Mouse (Mus musculus): ENCODE data around the gene Phactr4.

Gene Phactr4

GRCm38 (mm10) chr4:132365450-132366060, 56.7 kb downstream of the Phactr4 start:
- no peak for DNase-seq

DNA sequence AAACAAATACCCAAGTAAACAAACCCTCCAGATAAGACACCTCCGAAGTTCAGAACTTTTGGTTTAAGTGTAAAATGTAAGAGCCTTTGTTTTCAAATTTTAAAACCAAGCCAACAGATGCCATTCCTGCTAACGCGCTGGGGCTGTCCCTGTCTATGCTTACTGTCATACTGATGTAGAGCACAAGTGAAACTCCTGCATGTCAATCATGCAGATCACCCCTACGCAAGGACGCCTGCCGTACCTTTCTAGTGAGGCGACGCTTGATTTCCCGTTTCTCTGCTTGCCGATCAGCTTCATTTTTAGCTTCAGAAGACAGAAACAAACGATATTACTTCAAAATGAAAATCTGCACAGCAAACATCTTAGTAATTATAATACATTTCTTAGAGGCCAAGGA, 58.8 kb downstream of the Phactr4 start:
- no peak for DNase-seq

- DNase-seq: no peak
These were observed 62.8 kb downstream of the Phactr4 start for GRCm38 (mm10) chr4:132359510-132359909.

GRCm38 (mm10) chr4:132356170-132356569, 66.1 kb downstream of the Phactr4 start:
- DNase-seq: no peak

DNA sequence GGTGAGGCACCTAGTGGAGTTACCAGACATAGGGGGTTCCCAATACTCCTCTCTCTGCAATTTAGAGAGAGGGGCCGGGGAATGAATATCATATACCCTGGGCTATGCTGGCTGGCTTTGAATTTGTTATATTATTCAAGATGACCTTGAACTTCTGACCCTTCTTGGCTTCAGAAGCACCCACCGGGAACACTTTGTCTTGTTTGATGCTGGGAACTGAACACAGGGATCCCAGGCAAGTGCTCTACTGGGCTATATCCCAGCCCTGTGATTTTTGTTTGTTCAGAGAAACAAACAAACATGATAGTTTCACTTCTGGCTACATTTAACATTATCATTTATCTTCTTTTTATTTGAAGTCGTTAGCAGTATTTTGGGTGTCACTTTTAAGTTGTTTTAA, 66.9 kb downstream of the Phactr4 start:
- no peak for DNase-seq

- no peak for DNase-seq
These were observed 67.7 kb downstream of the Phactr4 start for GRCm38 (mm10) chr4:132354571-132354970.

DNA sequence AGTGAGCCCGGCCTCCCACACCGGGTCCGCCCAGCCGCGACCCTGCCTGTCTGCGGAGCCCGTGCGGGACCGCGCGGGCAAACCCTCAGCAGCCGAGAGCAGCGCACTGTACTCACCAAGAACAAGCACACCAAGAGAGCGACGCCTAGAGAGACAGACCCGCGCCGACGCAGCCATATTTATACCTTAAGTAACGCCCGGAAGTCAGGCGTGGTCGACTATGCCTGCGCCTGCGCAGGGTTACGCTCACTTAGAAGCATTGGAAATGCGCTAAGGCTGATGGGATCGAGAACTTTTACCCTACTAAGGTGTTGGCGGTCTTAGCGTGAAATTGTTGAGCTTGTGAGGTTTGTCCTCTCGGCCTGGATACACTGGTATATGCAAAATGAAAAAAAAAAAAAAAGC, 68.8 kb downstream of the Phactr4 start, which contains the start of gene Rcc1:
Gene Rcc1, minus strand, starts transcription at position 125 of the 405 bp plus-strand sequence.
- peak; percentile 91 for DNase-seq

DNA sequence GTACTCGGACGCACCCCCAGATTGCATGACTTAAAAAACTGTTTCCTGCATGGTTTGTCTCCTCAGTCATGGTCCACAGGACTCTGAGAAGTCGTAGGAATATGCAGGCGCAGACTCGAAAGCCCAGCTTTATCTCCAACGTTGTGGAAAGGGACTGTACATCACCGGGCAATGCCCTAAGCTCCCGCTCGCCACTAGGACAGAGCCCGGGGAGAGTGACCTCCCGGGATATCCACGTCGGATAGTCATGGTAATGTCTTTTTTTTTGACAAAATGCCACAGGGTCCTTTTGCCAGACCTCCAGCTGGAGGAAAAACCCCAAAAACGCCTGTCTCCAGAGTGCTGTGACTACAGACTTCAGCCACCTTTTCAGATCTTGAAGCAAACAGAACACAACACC, 69.5 kb downstream of the Phactr4 start:
- no peak for DNase-seq

GRCm38 (mm10) chr4:132351401-132351800, 70.9 kb downstream of the Phactr4 start:
- DNase-seq: no peak

DNA sequence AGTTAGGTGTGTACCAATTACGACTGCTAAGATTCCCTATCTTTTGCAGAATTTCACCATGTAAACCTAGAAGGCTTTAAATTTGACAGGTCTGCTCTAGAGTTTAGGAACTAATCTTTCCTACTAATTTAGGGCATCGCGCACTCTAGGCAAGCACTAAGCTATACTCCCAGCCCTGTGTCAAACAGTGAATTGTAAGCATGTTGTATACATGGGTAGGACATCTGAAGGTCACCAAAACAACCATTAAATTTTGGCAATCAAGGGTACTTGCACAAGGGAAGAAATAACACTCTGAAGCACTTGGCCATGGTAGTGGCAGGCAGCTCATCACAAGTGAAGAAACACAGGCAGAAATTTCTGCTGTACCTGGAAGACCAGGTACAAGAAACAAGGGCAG, 71.4 kb downstream of the Phactr4 start:
- no peak for DNase-seq

DNA sequence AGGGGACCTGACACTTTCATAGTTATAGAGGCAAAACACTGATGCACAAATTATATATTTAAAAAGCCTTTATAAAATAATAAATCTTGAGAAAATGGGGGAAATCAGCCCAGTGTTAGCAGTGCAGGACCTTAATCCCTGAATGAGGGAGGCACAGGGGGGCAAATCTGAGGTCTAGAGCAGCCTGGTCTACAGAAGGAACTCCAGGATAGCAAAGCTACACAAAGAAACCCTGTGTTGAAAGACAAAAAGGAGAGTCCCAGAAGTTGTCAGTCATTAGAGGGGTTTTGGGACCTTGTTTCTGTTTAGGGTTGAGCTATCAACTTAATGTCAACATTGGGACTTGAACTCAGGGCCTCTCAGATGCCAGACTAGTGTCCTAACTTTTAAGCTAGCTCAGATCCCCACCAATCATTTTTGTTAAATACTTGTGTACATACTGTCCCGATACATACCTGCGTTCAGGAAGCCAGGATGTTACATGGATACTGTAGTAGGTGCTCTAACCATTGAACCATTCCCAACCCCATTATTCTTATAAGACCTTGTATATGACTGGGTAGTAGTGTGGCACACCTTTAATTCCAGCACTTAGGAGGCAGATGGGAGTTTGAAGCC, 72.1 kb downstream of the Phactr4 start:
- DNase-seq: no peak

DNA sequence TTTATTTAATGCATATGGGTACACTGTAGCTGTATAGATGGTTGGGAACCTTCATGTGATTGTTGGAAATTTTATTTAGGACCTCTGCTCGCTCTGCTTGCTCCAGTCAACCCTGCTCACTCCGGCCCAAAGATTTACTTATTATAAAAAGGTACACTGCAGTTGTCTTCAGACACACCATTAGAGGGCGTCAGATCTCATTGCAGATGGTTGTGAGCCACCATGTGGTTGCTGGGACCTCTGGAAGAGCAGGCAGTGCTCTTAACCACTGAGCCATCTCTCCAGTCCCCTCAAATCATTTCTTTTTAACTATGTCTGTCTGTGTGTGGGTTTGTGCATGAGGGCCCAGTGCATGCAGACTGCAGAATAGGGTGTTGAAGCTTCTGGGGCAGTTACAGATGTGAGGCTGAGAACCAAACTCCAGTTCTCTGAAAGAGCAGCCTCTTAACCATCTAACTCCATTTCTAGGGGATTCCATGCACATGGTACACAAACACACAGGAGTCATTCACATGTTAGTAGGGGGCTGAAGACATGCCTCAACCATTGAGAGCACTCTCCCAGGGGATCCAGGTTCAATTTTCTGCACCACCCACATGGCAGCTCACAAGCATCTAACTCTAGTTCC, 72.7 kb downstream of the Phactr4 start:
- no peak for DNase-seq

GRCm38 (mm10) chr4:132346661-132347060, 75.6 kb downstream of the Phactr4 start:
- DNase-seq: no peak

DNA sequence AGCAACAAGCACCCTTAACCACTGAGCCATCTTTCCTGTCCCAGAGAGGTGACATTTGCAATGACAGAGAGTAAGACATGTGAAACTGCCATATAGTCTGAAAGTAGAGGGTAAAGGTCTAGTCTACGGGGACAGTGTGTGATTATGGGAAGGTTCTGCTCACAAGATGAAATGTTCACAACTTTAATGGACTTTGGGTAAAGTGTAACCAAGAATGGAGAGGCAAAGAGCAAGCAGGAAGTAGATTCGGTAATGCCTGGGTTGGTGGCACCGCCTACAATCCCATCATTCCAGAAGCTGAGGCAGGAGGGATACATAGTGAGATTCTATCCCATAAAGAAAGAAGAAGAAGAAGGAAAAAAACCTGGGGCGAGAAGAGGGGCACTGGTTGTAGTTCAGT, 76.0 kb downstream of the Phactr4 start:
- no peak for DNase-seq

GRCm38 (mm10) chr4:132345843-132346212, 76.5 kb downstream of the Phactr4 start:
- DNase-seq: no peak

DNA sequence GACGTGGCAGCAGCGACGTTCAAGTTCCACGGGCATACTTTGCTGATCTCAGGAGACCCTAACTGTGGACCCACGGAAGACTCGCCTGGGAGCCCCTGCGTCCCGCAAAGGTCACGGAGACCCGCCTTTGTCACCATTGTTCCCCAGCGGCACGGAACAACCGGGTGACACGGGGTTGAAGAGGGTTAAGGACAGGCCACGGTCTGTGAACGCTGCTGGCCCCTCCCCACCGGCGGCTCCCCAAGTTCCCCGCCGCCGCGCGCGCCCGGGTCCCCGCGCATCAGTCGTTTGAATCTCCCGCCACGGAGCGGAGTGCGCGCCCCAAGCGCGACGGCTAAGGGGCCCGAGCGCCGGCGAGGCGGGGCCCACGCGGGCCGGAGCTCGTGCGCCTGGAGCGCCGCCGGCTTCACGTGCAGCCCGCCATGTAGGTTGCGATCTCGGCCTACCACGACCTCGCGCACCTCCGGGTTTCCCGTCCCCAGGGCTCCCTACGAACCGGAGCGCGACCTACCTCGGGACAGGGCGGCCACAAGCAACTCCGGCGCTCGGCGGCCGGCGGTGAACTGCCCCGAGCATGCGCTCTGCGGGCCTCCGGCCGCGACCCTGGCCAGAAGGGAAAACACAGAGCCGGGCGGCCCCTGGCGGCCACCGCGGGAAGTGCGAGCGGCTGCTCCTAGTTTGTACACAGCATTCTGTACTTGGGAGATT, 77.0 kb downstream of the Phactr4 start:
- peak; percentile 92 for DNase-seq

DNA sequence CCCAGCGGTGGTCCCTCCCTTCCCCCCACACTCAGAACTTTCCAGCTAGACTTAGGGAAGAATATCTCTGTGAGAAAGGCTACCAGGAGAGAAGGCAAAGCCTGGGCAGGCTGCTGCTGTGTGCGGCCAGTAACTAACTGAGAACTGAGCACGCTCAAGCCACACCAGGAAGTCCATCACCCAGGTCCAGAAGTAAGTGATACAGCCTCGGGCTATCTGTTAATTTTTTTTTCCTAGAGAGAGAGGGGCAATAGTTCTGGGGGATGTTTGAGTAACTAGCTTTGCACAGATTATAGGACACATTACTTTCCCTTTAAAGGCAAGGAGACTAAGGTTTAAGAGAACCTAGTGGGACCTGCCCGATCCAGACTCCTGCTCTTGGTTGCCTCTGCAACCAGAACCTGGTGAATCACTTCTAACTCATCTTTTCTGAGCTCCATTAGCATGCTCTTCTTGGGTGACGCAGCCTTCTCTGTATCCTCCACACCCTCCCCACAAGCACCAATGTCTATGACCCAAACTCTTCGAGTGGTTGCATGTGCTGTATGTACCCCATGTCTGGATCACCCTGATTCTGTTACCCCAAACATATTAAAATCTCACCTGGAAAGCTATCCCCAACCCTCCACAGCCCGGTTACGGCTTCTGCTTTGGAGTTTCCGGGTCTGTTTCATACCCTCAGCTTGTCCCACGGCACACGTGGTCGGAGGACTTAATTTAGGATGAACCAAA, 77.7 kb downstream of the Phactr4 start:
- DNase-seq: no peak

DNA sequence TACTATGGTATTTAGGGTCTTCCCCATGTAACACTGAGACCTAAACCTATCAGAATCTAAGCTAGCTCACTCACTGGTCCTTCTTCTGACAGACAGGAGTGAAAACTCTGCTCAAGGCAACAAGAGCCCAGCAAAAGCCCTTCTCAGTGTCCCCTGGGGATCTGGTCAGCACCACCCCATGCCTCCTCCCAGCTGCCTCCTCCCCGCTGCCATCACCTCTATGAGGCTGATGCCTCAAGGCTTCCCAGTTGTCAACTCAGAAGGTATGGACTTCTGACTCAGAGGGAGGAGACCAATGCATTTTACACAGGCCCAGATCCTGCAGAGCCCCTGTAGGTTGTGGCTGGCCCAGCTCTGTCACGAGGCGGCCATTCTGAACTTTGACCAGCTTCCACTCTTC, 80.8 kb downstream of the Phactr4 start:
- DNase-seq: no peak

DNA sequence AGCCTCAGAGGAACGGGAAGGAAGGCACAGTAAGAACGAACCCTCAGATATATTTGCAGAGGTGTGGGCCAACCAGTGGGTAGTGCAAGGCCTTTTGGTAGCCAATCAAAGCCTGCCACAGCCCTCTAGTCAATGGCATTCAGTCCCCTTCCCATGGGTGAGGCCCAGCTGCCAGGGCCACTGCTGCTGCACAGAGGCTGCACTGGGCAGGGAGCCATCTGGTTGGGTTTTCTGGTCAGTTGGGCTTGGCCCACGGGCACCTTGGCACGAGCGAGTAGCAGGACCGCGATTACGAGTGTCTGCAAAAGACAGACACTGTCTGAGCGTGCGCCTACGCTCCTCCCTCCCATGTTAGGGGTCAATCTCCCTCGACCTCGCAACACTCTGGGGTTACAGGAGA, 83.3 kb downstream of the Phactr4 start:
- DNase-seq: peak; percentile 37

GRCm38 (mm10) chr4:132332880-132333279, 89.4 kb downstream of the Phactr4 start:
- no peak for DNase-seq

DNA sequence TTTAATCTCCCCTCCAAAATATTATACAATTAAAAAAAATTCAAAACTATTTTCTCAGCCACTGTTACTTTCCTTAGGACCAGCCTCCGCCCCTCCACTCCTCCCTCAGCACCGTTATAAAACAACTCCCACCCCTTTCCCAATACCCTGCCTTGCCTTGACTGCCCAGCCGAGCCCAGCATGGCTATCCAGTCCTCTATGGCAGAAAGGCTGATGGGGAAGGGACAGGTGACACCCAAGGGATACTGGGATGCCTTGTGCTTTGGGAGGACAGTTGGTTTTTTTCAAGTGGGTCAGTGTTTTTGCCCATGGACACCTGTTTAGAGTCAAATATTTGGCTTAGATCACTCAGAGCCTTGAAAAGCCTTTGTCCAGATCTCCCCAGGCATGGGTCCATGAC, 90.3 kb downstream of the Phactr4 start:
- DNase-seq: no peak

GRCm38 (mm10) chr4:132329835-132330354, 92.4 kb downstream of the Phactr4 start:
- no peak for DNase-seq

Measured in layer of hippocampus, adult 9-11 months (tissue).